Mouse (Mus musculus) embryonic fibroblast, embryonic 13.5 days (primary cell): ENCODE results near the gene Gm10295. TPM values are rescaled to one million over a fixed set of nuclear protein-coding genes. Genes with fewer than 3 reads are reported as not detected.

Experiments
- H3K27ac ChIP-seq: 2 replicates; pipeline ENCODE4 v1.5.1; 2012; ENCODE audit warnings: low read length, control low read depth, inconsistent platforms; ENCODE audit not compliant: insufficient read depth
- H3K4me1 ChIP-seq: 2 replicates; pipeline ENCODE4 v1.6.1; 2011; ENCODE audit warnings: low read length; ENCODE audit not compliant: control insufficient read depth, insufficient read depth
- H3K4me3 ChIP-seq: 2 replicates; pipeline ENCODE4 v1.5.1; 2011; ENCODE audit warnings: mild to moderate bottlenecking, control low read depth, low read length; ENCODE audit not compliant: insufficient read depth
- CTCF ChIP-seq: IDR thresholded peaks from 2 replicates; pipeline ENCODE4 v1.5.1; 2011; ENCODE audit warnings: mild to moderate bottlenecking, control low read depth, low read length, moderate library complexity, borderline replicate concordance; ENCODE audit not compliant: insufficient read depth
- POLR2A ChIP-seq: IDR thresholded peaks from 2 replicates; pipeline ENCODE4 v1.6.1; 2011; ENCODE audit warnings: low read depth, mild to moderate bottlenecking, control low read depth, low read length, moderate library complexity
- polyA plus RNA-seq: library from polyadenylated mRNA; stranded (reverse); fragments of >200 nt; gene quantifications from 2 replicates; pipeline ENCODE4 v1.2.4, GENCODE M21; 2011; ENCODE audit warnings: low read depth; ENCODE audit not compliant: missing spikeins, insufficient read length

The Gm10295 gene
- polyA plus RNA-seq, 1 experiment, result not detected

- H3K4me3 ChIP-seq, result no peak overlapping the region
- 0 out of 2 replicates have a peak, but pooled peaks cover 2% of the 10 kb centered on the region for H3K4me1 ChIP-seq
- TF ChIP-seq CTCF (no peak), POLR2A (no peak)
- no peak overlapping the region for H3K27ac ChIP-seq
Observed at GRCm38 (mm10) chr7:71368543-71369181, 17.4 kb upstream of the Gm10295 start.

GRCm38 (mm10) chr7:71355596-71355995 is 4.3 kb upstream of the Gm10295 start:
- TF ChIP-seq POLR2A, result no peak
- TF ChIP-seq CTCF, result no peak
- Histone ChIP-seq H3K4me1 (no peaks in the 10 kb centered on the region), H3K27ac (no peak overlapping the region), H3K4me3 (no peak overlapping the region)

GRCm38 (mm10) chr7:71348922-71349321 is 2.4 kb downstream of the Gm10295 start:
- Histone ChIP-seq H3K4me1 (no peaks in the 10 kb centered on the region), H3K4me3 (no peak overlapping the region), H3K27ac (no peak overlapping the region)
- no peak for TF ChIP-seq CTCF
- TF ChIP-seq POLR2A, result no peak

- Histone ChIP-seq H3K4me1 (no peaks in the 10 kb centered on the region), H3K4me3 (no peak overlapping the region), H3K27ac (no peak overlapping the region)
- TF ChIP-seq CTCF (no peak), POLR2A (no peak)
Observed at GRCm38 (mm10) chr7:71324919-71325583, 26.2 kb downstream of the Gm10295 start.

- H3K27ac ChIP-seq, result no peak overlapping the region
- H3K4me3 ChIP-seq, result no peak overlapping the region
- no peak for TF ChIP-seq CTCF
- peaks cover 3% of the 10 kb centered on the region; the same call in 1 of the 2 replicates for H3K4me1 ChIP-seq
Observed at GRCm38 (mm10) chr7:71313148-71313765, 38.0 kb downstream of the Gm10295 start.

GRCm38 (mm10) chr7:71312375-71312774 is 38.9 kb downstream of the Gm10295 start:
- TF ChIP-seq CTCF (no peak), POLR2A (no peak)

GRCm38 (mm10) chr7:71311411-71311810 is 39.9 kb downstream of the Gm10295 start:
- no peak for TF ChIP-seq CTCF
- TF ChIP-seq POLR2A, result no peak
- Histone ChIP-seq H3K4me3 (no peak overlapping the region), H3K27ac (no peak overlapping the region), H3K4me1 (peaks cover 3% of the 10 kb centered on the region; the same call in 1 of the 2 replicates)

More at GRCm38 (mm10) chr7:71312375-71312774, 38.9 kb downstream of the Gm10295 start:
- H3K27ac ChIP-seq, result no peak overlapping the region
- H3K4me1 ChIP-seq, result peaks cover 3% of the 10 kb centered on the region; the same call in 1 of the 2 replicates
- no peak overlapping the region for H3K4me3 ChIP-seq

GRCm38 (mm10) chr7:71308051-71308450 is 43.2 kb downstream of the Gm10295 start:
- Histone ChIP-seq H3K4me3 (no peak overlapping the region), H3K4me1 (no peaks in the 10 kb centered on the region), H3K27ac (no peak overlapping the region)
- no peak for TF ChIP-seq CTCF
- no peak for TF ChIP-seq POLR2A

- H3K27ac ChIP-seq, result no peak overlapping the region
- H3K4me1 ChIP-seq, result no peaks in the 10 kb centered on the region
- H3K4me3 ChIP-seq, result no peak overlapping the region
- TF ChIP-seq CTCF (no peak), POLR2A (no peak)
Observed at GRCm38 (mm10) chr7:71302714-71303113, 48.6 kb downstream of the Gm10295 start.
